Mouse (Mus musculus) heart, embryonic 16.5 days (tissue): Measurements from ENCODE around the gene Padi2. TPM values are rescaled to one million over a fixed set of nuclear protein-coding genes. Genes with fewer than 3 reads are reported as not detected.

Source experiments
- ATAC-seq: fragments of 200-750 bp; cut with Nextera tagmentation; replicated peaks from 2 replicates; pipeline ENCODE4 v1.8.0; 2017; ENCODE audit warnings: moderate number of reproducible peaks; ENCODE audit not compliant: insufficient read depth, low FRiP score; ENCODE audit errors: extremely low read depth
- H3K27ac ChIP-seq: fragments of 300-500 bp; sonication (generic); 2 replicates; pipeline ENCODE4 v1.5.1; 2014; ENCODE audit warnings: mild to moderate bottlenecking, low read length, control low read depth, moderate library complexity
- H3K27me3 ChIP-seq: fragments of 300-500 bp; sonication (generic); 2 replicates; pipeline ENCODE4 v1.6.1; 2014; ENCODE audit warnings: low read length, mixed read lengths; ENCODE audit not compliant: control insufficient read depth, insufficient read depth
- H3K36me3 ChIP-seq: fragments of 300-500 bp; sonication (generic); 2 replicates; pipeline ENCODE4 v1.6.1; 2014; ENCODE audit not compliant: control insufficient read depth, insufficient read depth
- H3K4me1 ChIP-seq: fragments of 300-500 bp; sonication (generic); 2 replicates; pipeline ENCODE4 v1.6.1; 2014; ENCODE audit warnings: low read length, mixed read lengths; ENCODE audit not compliant: control insufficient read depth, insufficient read depth
- H3K4me2 ChIP-seq: fragments of 300-500 bp; sonication (generic); 2 replicates; pipeline ENCODE4 v1.6.1; 2014; ENCODE audit warnings: low read depth, mild to moderate bottlenecking, control low read depth, low read length
- H3K4me3 ChIP-seq: fragments of 300-500 bp; sonication (generic); 2 replicates; pipeline ENCODE4 v1.5.1; 2014; ENCODE audit warnings: mild to moderate bottlenecking, control low read depth, low read length
- H3K9ac ChIP-seq: fragments of 300-500 bp; sonication (generic); 2 replicates; pipeline ENCODE4 v1.6.1; 2014; ENCODE audit warnings: low read length, control low read depth
- H3K9me3 ChIP-seq: fragments of 300-500 bp; sonication (generic); replicated peaks from 2 replicates; pipeline ENCODE4 v1.6.1; 2016; ENCODE audit warnings: low read length; ENCODE audit not compliant: control insufficient read depth
- WGBS: fragments of 180-500 bp; shearing (Covaris S2); extraction: QIAGEN DNeasy Blood & Tissue Kit; methylation state at CpG from one replicate; pipeline ENCODE4 v1.1.7; 2014; 5-methylcytosine and 5-hydroxymethylcytosine counted together
- polyA plus RNA-seq: library from polyadenylated mRNA; unstranded; fragments of >200 nt; fragmentation: Nextera tagmentation; extraction: Ambion mirVana; gene quantifications from 2 replicates; pipeline ENCODE4 v1.2.1, GENCODE M21; 2015

Padi2 gene
- polyA plus RNA-seq, 1 experiment from 2014 or later: 2.1 TPM

DNA sequence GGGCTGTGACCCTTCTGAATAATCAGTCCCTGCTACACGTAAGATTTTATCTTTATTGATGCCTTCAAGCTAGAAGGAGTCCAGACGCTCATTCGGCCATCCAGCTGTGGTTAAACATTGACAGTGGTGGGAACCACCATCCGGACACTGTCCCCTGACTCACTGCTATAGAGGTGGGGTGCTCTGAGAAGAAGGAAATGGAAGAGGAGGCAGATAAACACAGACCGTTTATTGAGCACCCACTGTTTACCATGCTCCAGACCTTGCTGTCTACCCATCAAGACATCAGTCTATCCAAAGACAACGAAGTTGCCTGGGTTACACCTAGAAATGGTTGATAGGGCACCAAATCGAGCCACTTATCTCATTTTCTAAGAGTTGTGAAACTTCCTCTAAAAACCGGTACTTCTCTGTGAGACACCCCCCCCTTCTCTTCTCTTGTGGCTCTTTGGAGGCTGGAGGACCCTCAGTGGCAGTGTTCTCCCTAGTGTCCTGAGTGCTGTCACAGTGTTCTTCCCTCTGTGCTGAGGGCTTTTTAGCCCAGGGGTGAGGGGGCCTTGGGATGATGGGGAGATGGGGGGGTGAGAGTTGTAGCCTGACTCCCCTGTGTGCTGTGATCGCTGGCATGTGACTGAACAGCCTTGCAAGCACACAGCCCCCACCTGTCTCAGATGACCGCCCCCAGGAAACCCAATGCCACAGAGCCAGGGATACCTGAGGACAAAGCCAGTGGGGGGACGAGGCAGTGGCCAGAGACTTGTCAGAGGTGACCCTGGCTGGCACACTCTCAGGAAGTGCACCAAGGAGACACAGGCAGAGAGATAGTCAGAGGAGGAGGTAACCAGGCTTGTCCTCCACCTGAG is 14.1 kb downstream of the Padi2 start:
- no peak for ATAC-seq
- H3K27ac ChIP-seq: no peak overlapping the region
- WGBS: 52% methylated on average over 11 of the region's 11 CpGs

DNA sequence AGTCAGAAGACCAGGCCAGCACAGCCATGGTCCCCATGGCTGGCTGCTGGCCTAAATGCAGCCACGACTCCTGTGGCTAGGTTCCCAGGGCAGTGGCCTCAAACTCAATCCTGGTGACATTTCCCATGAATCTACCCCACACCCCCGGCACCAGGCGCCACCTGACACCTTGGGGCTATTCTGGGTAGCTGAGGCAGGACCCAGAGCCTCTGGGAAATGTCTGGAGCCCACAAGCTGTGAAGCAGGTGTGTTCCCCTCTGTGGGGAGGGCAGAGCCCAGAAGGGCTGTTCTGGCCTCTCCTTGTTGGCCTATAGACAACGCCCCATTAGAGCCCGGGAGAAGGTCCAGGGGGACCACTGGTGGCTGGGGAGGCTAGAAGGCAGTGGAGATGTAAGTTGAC is 16.4 kb downstream of the Padi2 start:
- Histone ChIP-seq H3K27ac (no peak overlapping the region), H3K4me2 (no peak overlapping the region), H3K36me3 (no peaks in the 10 kb centered on the region), H3K4me3 (no peak overlapping the region), H3K4me1 (peaks cover 16% of the 10 kb centered on the region), H3K9me3 (no peaks in the 10 kb centered on the region), H3K9ac (no peak overlapping the region), H3K27me3 (no peaks in the 10 kb centered on the region)
- ATAC-seq: no peak
- WGBS: 65% methylated on average over 5 of the region's 5 CpGs

More for the DNA sequence above, 14.1 kb downstream of the Padi2 start:
- Histone ChIP-seq H3K9ac (no peak overlapping the region), H3K27me3 (no peaks in the 10 kb centered on the region), H3K4me2 (no peak overlapping the region), H3K4me3 (no peak overlapping the region), H3K4me1 (0 out of 2 replicates have a peak, but pooled peaks cover 4% of the 10 kb centered on the region), H3K9me3 (no peaks in the 10 kb centered on the region), H3K36me3 (no peaks in the 10 kb centered on the region)

DNA sequence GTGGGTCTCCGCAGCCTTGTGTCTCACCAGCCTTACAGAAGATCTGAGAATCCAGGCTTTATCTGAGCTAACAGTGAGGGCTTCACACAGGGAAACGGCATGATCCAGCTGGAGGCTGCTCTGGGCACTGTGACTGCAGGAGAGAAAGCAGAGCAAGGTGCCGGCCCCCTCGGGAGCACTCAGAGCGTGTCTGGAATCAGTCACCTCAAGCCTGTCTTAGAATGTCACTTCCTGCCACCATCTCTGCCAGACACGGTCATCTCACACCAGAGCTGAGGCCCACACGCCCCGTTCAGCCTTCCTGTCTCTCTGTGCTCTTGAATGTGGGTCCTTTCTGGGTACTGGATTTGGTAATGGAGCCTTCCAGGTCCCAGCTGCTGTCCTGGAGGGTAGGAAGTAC is 19.5 kb downstream of the Padi2 start:
- H3K9me3 ChIP-seq: no peaks in the 10 kb centered on the region
- H3K4me1 ChIP-seq: peaks cover 16% of the 10 kb centered on the region
- no peak overlapping the region for H3K9ac ChIP-seq
- peak; percentile 37; the same call in 1 of the 2 replicates for ATAC-seq
- peak overlapping the region; percentile 60 for H3K27ac ChIP-seq
- H3K4me3 ChIP-seq: no peak overlapping the region
- H3K27me3 ChIP-seq: no peaks in the 10 kb centered on the region
- H3K4me2 ChIP-seq: 0 out of 2 replicates have a peak overlapping the region, but pooled peaks have one; percentile 8
- no peaks in the 10 kb centered on the region for H3K36me3 ChIP-seq
- 18% methylated on average over 8 of the region's 8 CpGs for WGBS

DNA sequence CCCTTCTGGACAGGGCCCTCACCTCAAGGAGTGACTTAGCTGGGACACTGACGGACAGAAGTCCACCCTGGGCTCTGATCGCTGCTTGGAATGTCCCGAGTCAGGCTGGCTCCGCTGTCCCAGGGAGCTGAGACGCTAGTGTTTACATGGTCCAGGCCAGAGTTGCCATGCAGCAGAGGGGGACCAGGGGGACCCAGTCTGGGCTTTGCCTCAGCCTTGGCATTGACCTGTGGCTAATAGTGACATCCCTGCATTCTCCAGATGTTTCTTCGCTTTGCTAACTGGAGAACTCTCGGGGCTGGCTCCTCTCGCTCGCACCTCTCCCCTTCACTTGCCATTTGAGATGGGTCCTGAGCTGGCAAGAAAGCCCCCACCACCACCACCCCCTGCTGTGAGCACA is 22.2 kb downstream of the Padi2 start:
- Histone ChIP-seq H3K9me3 (no peaks in the 10 kb centered on the region), H3K9ac (no peak overlapping the region), H3K27ac (no peak overlapping the region), H3K36me3 (no peaks in the 10 kb centered on the region), H3K4me3 (no peak overlapping the region), H3K27me3 (no peaks in the 10 kb centered on the region), H3K4me2 (no peak overlapping the region), H3K4me1 (peaks cover 16% of the 10 kb centered on the region)
- 50% methylated on average over 9 of the region's 9 CpGs for WGBS
- ATAC-seq: no peak

DNA sequence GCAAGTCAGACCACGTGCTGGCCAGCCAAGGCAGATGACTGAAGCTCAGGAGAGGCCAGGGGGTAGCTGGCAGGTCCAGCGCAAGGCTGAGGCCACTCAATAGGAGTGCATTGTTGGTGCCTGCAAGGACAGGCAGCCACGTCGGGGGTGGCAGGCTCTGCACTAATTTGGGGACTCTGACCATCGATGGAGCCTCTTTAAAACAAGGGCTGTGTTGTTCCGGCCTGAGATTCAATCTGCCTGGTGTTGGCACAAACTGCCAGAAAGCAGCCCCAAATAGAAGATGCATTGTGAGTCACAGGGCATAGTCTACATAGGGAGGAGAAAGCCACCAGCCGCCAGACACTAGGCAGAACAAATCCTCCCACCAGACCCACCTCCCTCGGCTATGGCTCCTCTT is 23.6 kb downstream of the Padi2 start:
- WGBS: 47% methylated on average over 8 of the region's 8 CpGs

DNA sequence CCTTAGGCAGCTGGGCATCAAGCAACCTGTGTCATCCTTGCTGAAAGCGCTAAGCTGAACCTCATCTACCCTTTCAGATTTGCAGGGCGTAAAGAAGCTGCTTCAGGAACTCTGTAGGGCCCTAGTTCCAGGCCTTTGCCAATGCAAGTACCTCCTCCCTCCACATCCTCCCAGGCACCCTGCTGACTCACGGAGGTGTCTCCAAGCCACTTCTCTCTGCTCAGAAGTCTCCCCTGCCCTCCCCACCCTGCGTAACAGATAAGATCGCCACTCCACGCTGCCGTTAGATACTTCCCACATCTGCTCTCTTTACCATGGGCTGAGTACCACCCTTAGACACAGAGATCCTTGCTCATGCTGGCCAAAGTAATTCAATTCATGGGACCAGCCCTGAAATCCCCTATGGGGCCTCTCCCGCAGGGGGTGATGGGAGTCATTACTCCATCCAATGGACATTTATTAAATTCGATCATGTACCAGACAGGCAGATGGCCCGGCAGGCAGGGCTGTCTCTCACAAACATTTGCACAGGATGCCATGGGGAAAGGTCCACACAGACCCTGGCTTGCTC is 24.8 kb downstream of the Padi2 start:
- Histone ChIP-seq H3K4me2 (no peak overlapping the region), H3K9ac (no peak overlapping the region), H3K4me1 (peaks cover 4% of the 10 kb centered on the region), H3K27me3 (no peaks in the 10 kb centered on the region), H3K27ac (no peak overlapping the region), H3K4me3 (no peak overlapping the region), H3K36me3 (no peaks in the 10 kb centered on the region), H3K9me3 (no peaks in the 10 kb centered on the region)
- WGBS: 46% methylated on average over 10 of the region's 10 CpGs
- ATAC-seq: no peak

More for the DNA sequence above, 23.6 kb downstream of the Padi2 start:
- Histone ChIP-seq H3K4me1 (peaks cover 12% of the 10 kb centered on the region), H3K27me3 (no peaks in the 10 kb centered on the region), H3K27ac (no peak overlapping the region), H3K36me3 (no peaks in the 10 kb centered on the region), H3K4me2 (no peak overlapping the region), H3K9ac (no peak overlapping the region), H3K9me3 (no peaks in the 10 kb centered on the region), H3K4me3 (no peak overlapping the region)
- no peak for ATAC-seq

DNA sequence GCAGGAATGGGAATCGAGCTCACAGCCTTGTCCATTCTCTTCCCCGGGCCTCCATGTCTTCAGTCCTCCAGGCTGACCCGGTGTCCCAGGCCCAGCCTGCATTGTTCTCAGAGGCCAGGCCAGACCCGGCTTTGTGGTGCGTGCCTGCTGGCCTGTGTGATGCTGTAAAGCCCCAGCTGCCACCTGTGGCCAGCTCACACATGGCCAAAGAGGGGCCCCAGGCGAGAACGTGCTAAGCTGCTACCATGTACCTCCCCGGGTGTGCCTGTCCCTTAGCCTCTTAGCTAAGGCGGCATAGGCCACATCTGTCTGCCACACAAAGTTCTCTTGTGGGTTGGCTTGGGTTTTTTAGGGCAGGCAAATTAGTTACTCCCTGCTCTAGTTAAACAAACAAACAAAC is 29.5 kb downstream of the Padi2 start:
- H3K9me3 ChIP-seq: peaks cover 6% of the 10 kb centered on the region
- WGBS: 77% methylated on average over 9 of the region's 9 CpGs

DNA sequence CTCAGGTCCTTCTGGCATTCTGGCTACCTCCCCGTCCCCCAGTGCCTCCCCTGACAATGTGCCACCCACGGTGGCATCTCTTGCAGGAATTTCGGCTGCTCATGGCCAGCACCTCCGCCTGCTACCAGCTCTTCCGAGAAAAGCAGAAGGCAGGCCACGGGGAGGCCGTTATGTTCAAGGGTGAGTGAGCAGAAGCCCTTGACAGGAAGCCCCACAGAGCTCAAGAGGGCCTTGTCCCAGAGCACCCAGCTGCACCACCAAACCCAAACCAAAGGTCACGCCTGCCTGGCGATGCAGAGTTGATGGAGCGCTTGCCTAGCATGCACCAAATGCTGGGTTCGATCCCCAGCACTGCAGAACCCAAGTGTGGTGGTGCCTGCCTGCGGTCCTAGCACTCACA is 38.2 kb downstream of the Padi2 start:
- WGBS: 84% methylated on average over 12 of the region's 12 CpGs
- no peaks in the 10 kb centered on the region for H3K36me3 ChIP-seq
- H3K27ac ChIP-seq: peak overlapping the region; percentile 75
- H3K4me3 ChIP-seq: no peak overlapping the region
- 0 out of 2 replicates have a peak, but pooled peaks have one; percentile 19 for ATAC-seq
- H3K9ac ChIP-seq: no peak overlapping the region
- H3K4me2 ChIP-seq: no peak overlapping the region; the same call in 1 of the 2 replicates
- no peaks in the 10 kb centered on the region; the same call in 1 of the 2 replicates for H3K4me1 ChIP-seq
- peaks cover 3% of the 10 kb centered on the region; the same call in 1 of the 2 replicates for H3K9me3 ChIP-seq
- H3K27me3 ChIP-seq: no peaks in the 10 kb centered on the region

More for the DNA sequence above, 29.5 kb downstream of the Padi2 start:
- Histone ChIP-seq H3K27me3 (no peaks in the 10 kb centered on the region), H3K9ac (no peak overlapping the region), H3K36me3 (no peaks in the 10 kb centered on the region), H3K4me2 (no peak overlapping the region), H3K4me3 (no peak overlapping the region), H3K4me1 (no peaks in the 10 kb centered on the region), H3K27ac (no peak overlapping the region)
- ATAC-seq: no peak

DNA sequence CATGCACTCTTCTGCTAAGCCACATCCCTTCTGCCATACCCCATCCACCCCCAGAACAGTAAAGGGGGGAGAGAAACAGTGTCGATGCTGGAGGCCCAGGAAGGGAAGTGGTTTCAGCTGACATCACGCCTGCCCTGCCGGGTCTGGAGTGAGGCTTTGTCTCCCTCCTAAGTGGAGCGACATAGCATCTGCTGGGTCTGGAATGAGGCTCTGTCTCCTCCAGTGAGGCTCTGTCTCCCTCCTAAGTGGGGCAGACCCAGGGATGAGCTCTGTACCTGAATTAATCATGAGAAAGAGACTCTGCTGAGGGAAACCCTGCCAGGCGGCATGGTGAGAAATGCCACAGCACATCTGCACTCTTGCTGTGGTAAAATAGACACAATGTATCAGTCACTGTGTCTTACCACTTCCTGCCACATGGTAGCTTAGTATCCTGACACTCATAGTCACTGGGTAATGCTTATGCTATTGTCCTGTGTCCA is 38.9 kb downstream of the Padi2 start:
- whole genome bisulfite sequencing: 53% methylated on average over 5 of the region's 5 CpGs
- H3K4me3 ChIP-seq: no peak overlapping the region
- no peak overlapping the region for H3K9ac ChIP-seq
- ATAC-seq: peak; percentile 61
- peak overlapping the region; percentile 75 for H3K27ac ChIP-seq
- H3K27me3 ChIP-seq: no peaks in the 10 kb centered on the region
- H3K9me3 ChIP-seq: peaks cover 3% of the 10 kb centered on the region; the same call in 1 of the 2 replicates
- H3K36me3 ChIP-seq: no peaks in the 10 kb centered on the region
- H3K4me2 ChIP-seq: no peak overlapping the region
- H3K4me1 ChIP-seq: no peaks in the 10 kb centered on the region; the same call in 1 of the 2 replicates
